Mouse (Mus musculus): Measurements from ENCODE around the gene Gm17720.

Gm17720 gene

DNA sequence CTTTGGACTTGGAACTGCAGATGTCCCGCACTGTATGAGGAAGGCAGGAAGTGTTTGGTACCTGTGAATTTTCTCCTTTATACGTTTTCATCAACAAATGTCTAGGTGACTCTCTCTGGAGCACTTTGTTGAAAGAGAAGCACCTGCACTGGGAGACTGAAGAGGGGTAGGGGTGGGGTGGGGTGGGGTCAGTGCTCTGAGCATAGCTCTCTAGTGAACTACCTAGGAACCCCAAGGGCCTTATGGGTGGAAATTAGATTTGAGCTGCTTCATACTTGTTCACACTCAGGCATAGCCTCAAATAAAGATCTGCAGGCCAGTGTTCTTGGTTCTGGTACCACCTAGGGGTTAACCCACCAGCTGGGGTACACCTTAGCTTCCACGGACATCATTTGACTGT, at the start of gene Gm17720:
Gm17720 (minus strand) TSS at position 101 of the 400 bp plus-strand sequence.
- DNase-seq = peak in 1 of 2 experiments; percentile 47

DNA sequence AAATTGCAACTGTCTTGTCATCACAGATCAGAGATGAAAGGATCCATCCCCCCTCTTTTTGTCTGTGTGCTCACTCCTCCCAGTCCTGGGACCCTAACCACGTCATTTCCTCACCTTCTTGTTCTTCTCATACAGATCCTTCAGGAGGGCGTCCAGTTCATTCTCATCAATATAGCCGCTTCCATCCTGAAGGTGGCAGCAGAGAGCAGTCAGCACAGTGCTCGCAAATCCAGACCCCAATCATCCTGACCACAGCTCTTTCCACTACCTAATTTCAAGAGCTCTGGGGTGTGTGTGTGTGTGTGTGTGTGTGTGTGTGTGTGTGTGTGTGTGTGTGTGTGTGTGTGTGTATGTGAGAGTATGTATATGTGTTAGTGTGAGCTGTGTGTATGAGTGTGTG, 43.0 kb upstream of the Gm17720 start:
- DNase-seq = peak; percentile 85

DNA sequence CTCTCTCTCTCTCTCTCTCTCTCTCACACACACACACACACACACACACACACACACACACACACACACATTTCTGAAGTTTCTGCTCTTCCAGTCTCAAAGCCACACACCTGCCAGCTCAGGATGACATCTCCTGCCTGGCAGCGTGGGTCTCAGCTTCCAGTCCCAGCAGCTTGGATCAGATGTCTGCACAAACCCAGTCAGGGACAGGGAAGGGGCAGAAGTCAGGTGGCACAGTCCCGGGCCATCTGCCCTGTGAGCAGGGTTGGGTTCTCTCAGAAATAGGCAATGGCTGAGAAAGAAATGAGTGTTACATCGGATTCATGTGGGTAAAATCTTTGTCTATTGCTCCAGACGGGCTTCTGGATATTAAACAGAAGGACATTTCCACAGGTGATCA, 38.2 kb upstream of the Gm17720 start:
- peak; percentile 65 to 75 for DNase-seq

DNA sequence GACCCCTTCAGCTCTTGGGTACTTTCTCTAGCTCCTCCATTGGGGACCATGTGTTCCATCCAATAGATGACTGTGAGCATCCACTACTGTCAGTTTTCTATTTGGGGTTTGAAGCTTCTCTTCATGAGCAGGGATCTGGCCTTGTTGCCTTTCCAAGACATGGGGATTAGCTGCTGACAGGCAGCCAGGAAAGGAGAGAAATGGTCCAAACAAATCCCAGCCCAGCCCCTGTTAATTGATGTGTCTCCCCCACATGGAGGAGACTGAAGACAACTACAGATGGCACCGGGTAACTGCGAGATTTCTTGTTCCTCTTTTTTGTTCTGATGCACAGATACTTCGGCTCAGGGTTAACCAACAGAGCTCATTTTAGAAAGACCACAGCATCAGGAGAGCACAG, 37.6 kb upstream of the Gm17720 start:
- DNase-seq = peak; percentile 61 to 64

DNA sequence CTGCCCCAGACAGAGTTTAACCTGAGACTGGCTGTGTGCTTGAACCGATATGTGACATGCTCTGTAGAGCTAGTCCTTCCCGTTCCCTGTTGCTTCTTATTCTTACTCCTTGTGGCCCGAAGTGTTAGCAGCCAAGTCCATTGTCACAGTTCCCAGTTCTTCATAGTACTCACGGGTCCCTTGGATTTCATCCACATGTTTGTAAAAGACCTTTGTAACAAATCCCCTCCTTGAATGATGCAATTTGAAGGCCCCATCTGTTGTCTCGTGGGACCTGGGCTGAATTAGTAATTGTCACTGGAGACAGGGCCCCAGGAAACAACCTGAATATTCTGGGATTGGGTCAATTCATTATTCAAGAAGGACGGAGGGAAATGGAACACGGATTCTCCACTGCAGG, 33.0 kb upstream of the Gm17720 start:
- DNase-seq = peak in 1 of 2 experiments; percentile 37

DNA sequence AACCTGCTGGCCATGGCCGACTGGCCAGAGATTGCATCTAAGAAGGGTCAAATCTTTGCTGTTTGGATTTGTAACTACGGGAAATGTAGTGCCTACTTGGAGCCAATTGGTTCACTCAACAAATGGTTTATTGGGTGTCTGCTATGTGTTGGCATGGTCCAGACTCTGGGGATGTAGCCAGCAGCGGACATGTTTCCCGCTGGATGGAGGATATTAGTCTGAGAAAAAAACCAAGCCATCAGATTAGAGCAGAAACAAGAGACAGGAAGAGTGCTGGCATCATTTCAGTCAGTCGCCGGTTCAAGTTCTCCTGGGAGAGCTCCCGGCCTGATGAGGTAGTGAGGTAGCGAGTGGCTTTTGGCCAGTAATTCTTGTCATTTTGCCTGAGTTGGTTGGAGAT, 31.7 kb upstream of the Gm17720 start:
- peak; percentile 38 to 44 for DNase-seq

DNA sequence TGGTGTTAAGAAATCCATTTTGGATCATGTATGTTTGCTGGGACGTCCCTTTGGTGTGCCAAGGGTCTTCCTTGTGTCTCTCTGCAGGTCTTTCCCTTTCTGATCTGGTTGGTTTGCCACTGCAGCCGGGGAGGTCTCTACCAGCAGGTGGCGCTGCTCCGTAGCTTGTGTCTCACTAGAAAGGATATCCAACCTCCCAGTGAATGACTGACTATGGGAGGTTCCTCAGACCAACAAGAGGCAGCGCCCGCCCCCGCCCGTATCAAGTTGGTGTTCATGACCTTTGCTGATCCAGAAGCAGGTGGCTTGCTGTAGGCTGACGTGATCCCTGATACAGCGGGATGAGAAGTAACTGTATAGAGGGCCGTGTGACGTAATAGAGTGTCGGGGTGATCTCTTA, 28.0 kb upstream of the Gm17720 start:
- peak; percentile 93 to 97 for DNase-seq

DNA sequence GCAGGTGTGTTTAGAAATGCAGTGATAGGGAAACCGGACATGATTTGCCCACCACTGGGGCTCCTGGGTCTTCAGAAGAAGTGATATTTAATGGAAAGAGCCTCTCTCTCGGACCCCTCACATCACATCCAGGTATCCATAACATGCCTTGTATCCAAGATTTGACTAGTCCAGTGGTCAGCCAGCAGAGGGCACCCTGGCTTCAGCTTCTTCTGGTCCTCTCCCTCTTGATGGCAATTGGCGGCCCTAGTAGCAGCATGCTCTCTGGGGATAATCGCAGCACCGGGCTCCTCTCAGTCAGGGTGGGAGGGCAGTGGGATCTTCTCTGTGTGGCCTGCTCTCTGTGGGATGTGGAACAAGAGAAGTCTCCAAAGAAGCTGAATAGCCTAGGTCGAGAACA, 17.2 kb upstream of the Gm17720 start:
- peak; percentile 83 to 85 for DNase-seq

DNA sequence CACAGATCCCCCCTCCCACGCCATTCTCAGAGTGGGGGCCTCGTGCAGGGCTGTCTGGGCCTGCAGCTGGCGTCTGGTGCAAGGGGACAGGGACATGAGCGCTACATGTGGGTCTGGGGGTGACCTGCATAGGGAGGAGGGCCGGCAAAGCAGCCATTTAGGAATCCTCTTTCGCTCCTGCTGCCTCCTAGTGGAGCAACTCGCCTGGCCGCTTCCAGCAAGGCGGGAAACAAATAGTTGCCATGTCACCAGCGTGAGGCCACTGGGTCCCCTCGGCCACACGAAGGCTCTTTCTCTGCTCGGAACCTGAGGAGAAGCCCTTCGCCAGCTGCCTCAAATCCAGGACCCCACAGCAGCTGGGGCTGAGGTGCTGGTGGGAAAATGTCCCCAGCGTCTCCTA, 877 bp downstream of the Gm17720 start:
- DNase-seq = no peak

DNA sequence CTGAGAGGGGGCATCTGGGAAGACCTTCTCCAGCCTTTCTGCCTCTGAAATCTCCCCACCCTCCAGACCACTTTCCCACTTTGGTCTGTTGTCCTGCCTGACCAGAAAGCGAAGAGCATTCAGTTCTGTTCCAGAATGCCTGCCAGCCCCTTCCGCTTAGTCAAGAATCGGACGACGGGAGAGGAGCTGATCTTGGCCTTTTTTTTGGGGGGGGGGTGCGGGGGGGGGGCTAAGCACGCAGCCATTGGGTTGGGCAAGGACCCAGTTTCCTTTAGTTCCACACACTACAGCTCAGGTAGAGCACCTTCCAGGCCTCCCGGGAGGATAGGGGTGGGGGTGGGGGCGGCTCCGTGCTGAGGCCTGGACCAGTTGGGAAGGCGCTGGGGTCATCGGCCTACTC, 1.6 kb downstream of the Gm17720 start, which contains the start of gene Gm21964:
Gm21964 (plus strand) TSS at position 301 of the 400 bp plus-strand sequence.
- no peak for DNase-seq

DNA sequence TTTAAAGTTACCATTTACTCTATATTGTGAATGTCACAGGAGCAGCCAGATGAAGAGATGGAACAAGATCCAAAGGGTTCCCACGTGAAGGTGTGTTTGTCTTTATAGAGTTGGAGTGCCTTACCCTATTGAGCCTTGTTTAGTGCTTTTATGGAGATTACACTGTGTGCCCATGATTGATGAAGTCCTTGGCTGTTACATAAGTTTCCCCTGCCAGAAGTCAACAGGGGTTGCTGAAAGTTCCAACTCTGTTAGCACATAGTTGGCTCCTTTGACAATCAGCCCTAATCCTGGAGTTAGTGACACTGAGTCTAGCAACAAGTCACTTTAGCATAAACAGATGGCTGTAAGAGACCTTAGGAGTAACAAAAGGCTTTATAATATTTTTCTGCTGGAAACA, 10.7 kb downstream of the Gm17720 start:
- peak; percentile 62 to 71 for DNase-seq

DNA sequence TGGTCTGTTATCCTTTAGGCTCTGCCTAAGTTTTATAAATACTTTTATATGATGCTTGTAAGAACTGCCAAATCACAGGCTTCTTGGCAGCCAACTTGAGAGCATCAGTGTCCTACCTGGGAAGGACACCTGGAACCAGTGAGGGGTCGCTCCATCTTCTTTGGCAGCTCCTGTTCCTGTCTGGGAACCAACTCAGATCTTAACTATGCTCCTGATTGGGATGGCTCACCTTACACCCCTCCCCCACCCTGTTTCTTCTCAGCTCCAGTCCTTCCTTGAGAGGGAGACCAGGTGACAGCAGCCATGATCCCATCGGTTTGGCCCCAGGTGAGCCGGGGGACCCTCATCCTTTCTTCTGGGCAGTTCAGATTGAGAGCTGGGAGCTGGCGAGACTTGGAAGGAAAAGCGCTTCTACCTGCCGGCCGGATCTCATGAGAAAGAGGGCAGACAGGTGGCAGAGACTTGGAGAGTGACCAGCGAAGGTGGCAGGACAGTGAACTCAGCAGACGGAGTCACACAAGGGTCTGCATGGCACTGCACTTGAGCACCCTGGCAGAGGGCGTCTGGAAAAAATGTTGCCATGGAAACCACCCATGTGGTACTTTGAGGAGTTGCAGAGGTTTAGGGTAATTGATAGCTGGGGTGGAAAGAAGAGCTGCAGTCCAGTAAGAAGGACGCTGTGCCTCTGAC, 20.0 kb downstream of the Gm17720 start:
- peak; percentile 62 to 67 for DNase-seq

DNA sequence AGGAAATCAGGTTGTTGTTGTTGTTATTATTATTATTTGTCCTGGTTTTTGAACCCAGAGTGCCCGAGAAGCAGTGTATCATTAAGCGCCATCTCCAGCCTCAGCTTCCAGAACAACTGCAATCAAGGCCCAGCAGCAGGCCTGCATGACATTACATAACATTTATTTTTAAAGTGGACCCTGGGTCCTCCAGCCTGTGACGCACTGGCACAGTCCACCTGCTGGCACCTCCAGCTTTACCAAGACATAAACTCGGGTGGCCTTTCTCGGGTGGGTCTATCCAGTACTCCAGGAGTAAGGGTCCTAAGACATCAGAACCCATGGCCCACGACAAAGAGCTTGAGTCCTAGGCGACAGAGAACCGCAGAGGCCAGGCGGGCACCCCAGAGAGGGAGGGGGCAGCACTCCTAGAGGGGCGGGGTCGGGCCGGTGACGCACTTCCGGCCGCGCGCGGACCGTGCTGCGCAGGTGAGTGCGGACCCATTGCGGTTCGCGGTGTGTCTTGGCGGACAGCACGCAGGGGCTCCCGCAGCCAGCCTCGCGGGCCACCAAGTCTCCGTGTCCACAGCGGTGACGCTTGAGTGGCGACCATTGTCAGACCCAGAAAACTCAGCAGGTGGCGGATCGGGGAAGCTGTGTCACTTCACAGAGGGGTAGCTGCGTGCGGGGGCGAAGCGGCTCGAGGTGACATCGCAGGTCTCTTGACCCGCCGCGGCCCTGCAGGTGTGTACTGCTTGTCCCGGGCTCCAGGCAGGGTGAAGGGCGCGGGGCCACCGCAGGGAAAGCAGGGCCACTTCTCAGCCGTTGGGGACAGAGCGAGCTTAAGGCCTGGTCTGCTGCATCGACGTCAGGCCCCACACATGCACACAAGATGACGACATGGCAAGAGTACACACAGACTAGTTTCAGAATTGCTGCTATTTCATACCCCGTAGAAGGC, 23.0 kb downstream of the Gm17720 start, which contains the start of gene Zfp612:
Zfp612 (plus strand) TSS at position 465 of the 940 bp plus-strand sequence.
- peak; percentile 89 to 90 for DNase-seq

DNA sequence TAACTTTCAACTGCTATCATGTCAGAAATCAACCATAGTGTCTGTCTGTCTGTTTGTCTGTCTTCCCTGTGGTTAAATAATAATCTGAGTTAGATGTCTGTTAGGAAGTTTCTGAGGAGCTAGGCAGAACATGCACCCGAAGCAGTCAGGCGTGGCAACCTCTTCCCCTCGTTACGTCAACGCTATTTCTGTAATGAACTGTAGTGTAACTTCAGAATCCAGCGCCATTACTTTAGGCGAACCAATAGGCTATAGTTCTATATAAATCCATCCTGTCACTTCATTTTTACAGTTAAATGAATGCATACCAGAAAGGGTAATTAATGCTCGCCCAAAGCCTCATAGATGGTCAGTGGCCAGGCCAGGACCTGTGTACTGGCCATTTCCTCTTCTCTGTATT, 28.1 kb downstream of the Gm17720 start:
- DNase-seq = no peak

DNA sequence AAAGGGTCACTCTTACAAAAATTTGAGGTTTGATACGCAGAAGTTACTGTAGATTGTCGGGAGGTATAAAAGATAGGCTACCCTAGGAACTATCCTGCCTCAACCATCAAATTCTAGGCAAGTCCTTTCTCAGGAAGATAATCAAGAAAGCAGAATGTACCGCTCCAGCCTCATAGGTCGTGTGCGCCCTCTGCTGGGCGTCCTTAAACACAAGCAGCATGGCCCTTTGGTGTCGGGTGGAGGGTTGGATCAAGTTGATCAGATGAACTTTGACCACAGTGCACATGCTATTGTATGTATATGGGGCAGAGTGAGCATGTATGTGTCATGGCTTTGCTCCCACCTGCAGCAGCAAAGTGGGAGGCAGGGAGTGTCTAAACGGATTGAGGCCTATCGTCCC, 31.0 kb downstream of the Gm17720 start:
- peak; percentile 82 to 87 for DNase-seq

DNA sequence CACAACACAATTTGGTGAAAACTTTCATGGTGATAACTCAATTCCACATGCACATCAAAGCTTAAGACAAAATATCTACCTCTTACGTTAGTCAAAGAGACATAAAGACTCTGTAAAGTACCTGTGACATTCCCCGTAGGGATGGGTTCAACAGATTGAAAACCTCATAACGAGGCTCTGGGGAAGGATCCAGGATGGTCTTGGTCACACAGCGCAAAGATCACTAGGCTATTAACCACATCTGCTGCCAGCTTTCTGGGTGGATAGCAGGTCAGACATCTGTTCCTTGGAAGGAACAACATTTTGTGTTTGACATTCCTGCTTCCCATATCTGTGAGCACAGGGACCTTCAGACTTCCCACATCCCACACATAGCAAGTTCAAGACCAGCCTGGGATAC, 32.8 kb downstream of the Gm17720 start:
- DNase-seq = no peak

DNA sequence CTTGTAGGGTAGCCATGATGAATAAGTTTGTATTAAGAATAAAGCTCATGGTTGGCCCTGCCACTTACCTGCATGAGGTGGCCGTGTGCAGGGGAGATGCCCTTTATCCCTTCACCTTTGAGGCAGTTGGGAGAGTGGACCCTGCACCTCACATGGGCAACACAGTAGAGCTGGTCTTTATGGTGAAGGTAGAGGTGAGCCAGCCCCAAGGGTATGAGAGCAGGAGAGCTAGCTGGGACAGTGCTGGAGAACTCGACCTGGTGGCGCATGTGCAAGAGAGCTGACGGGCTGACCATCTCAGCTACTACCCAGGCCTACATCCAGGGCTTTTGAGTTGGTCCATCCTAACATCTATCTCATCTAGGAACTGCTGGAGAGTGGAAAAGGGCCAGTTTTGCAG, 36.9 kb downstream of the Gm17720 start:
- no peak for DNase-seq

DNA sequence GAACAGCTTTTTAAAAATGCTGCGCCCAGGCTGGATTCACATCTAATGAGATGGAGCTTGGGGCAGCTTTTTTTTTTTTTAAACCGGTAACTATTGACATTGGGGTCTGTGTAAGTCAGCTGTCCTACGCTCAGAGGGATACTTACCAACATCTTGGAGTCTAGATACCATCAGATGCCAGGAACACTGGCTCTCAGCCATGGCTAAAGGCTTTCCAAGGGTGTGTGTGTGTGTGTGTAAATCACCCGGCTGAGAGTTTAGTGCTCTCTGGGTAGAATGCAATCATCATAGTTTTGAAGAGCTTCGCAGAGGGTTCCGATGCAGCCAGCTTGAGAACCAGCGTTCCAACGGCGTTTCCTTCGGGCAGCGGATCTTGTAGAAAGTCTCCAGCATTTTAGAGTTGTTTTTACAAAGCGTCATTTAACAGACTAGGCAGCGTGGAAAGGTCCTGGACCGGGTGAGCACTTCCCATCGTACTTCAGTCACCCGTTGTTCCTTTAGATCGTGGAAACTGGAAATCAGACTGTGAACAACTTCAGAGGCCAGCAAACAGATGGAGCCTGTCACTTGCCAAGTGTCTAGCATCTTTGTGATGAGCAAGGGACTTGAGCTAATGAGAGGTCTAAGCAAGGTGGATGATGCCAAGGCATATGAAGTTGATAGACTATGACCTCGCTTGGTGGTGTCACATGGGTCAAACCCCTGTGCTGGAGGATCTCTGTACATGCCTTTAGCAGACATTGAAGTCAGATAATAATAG, 37.8 kb downstream of the Gm17720 start:
- peak; percentile 46 to 72 for DNase-seq

DNA sequence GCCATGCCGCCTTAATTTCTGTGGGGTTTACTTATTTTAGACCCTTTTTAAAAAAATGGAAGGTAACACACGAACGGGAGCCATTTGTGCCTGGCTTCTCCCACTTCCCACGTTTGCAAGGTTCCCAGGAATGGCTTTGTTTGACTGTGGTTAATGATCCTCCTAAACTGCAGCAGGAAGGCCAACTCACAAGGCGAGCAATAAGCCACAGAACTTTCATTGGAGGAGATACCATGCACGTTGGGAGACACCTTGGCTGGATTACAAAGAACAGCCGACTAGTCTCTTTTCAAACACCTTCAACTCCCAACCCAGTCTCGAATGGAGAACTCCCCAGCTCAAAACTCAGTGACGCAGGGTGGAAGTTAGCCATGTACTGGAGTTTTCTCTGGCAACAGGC, 38.4 kb downstream of the Gm17720 start:
- DNase-seq = no peak

DNA sequence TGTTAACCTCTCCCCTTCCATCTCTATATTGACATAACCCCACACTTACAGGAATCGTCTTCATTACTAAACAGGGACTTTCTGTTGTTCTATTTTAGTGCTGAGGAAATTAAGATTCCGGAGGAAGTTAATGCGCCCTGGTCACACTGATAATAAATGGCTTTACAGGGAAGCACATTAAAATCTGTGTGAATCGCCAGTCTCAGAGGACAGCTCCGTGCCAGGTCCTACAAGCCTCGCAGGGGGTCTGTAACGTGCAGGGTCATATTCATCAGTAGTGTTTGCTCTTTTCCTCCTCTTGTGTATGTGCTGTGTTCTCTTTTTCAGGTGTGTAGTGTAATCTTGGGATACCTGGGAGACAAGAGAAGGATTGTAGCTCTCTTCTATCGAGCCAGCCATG, 44.3 kb downstream of the Gm17720 start:
- no peak for DNase-seq

DNA sequence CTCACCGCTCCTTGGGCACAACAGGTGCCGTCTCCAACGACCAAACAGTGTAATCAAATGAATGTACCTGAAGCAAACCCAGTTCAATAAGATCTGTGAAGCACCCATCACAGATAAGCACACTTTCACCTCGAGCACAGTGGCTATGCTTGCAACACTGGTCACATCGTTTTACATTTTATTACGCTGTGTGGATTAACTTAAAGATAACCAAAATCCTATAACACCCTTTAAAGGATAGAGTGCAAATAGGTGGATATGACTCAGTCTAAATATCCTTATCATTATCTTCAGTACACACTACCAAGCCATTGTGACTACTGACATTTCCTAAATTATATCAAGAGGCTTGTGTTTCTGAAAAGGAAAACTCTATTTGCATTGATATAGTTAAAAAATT, 51.3 kb downstream of the Gm17720 start:
- no peak for DNase-seq

DNA sequence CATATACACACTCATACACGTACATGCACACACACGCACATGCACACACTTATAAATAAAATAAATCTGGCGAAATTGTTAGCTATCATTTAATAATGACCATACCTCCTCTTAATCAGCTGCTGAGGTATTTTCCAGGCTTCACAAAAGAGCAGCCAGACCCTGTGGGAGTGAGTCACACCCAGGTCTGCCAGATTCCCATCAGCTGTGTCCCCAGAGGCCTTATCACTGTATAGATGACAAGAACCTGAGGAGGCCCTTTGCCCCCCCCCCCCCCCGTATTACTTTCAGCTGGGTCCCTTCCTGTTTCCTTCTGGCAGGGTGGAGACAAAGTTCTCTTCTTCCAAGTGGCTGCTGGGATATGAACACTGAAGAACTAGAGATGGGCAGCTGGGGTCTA, 62.0 kb downstream of the Gm17720 start:
- no peak for DNase-seq

DNA sequence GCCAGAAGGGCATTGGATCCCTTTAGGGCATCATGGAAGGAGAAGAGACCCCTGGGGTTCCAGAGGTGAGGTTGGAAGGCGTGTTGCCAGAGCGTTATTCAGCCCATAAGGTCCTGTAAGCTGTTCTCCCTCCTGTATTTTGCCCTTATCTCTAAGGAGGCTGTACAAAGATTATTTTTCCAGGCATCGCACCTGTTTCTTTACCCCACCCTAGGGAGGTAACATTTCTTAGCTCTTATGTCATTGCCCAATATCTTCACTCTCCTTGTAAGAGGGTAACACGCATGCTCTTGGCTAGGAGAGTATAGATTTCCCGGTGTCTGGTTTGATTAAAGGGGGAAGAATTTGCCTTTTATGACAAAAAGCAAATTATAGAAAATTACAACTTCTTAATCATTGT, 62.9 kb downstream of the Gm17720 start, which contains the start of gene Chst4:
Chst4 (minus strand) TSS at position 82 of the 400 bp plus-strand sequence.
- no peak for DNase-seq
